Mouse (Mus musculus) B cell, adult 62 days (primary cell): Measurements from ENCODE around the gene Blcap. TPM values are rescaled to one million over a fixed set of nuclear protein-coding genes. Genes with fewer than 3 reads are reported as not detected.

Experiments
- total RNA-seq: library from RNA; stranded (reverse); gene quantifications from 4 replicates; pipeline ENCODE4 v1.2.4, GENCODE M21; 2023

Blcap gene
- 31.4 to 40.0 TPM (median 34.9 TPM) in 4 replicates for total RNA-seq

GRCm38 (mm10) chr2:157571224-157571832, at the start of gene Blcap:
Gene Blcap, minus strand, starts transcription at chr2:157571274.

DNA sequence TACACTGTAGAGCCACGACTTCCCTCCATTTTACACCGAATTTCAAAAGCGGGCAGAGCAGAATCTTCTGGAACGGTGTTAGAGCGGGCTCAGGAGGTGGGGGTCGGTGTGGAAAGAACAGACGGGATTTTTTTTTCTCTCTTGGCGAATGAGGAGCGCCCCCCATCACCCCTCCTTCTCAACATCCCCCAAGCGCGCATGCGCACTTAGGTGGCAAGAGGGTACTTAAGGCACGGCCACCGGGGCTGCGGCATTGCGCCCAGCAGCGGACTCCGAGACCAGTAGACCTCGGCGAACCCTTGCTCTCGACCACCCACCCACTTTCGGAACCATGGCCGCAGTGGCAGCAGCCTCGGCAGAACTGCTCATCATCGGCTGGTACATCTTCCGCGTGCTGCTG, 11.2 kb downstream of the Blcap start, which contains the start of gene Nnat:
Gene Nnat (plus strand): TSS at position 221 of the 400 bp plus-strand sequence.

Other genes with a start within 250 kb of the Blcap start
- gene Ghrh, start 223.8 kb downstream of the Blcap start, total RNA-seq, result not detected in 4 replicates
- gene Manbal, start 203.7 kb downstream of the Blcap start, total RNA-seq, result 19.9 to 21.6 TPM (median 20.8 TPM) in 4 replicates
- gene Src, start 152.8 kb downstream of the Blcap start, total RNA-seq, result 1.4 to 2.3 TPM (median 2.1 TPM) in 4 replicates
- gene Nnat, start 11.2 kb downstream of the Blcap start, total RNA-seq, result not detected in 4 replicates
- gene Ctnnbl1, start 166.1 kb upstream of the Blcap start, total RNA-seq, result 28.7 to 37.4 TPM (median 32.3 TPM) in 4 replicates